Mouse (Mus musculus) mouse embryonic stem cell (cell line): ENCODE results near the gene Vps51.

Experiments used
- in situ Hi-C, 2 experiments: fragments of 300-500 bp; cut with MboI; formaldehyde crosslinking; loops; 1 replicate in 1 of 2; 3 replicates in 1 of 2; pipeline ENCODE4 v1.14.3; 2019 to 2020; ENCODE audit warnings: low sequenced_read_pairs in 2 of 2, low pct_unique_long_range_greater_than_20kb in 1 of 2, mixed read lengths in 1 of 2; ENCODE audit not compliant: unreplicated experiment in 1 of 2

Vps51 gene

GRCm38 (mm10) chr19:6085417-6085879, 8.4 kb upstream of the Vps51 start:
- in situ Hi-C loops, result no loop called here

GRCm38 (mm10) chr19:6084478-6085248, 7.6 kb upstream of the Vps51 start, which contains the start of the genes Zfpl1 and Cdca5:
Gene Zfpl1, minus strand, starts transcription at chr19:6084956.
Gene Cdca5, plus strand, starts transcription at chr19:6084983.
- in situ Hi-C loops, result no loop called here

- in situ Hi-C loops, result no loop called here
These were observed 5.1 kb upstream of the Vps51 start, which contains the start of gene Gm28374 for GRCm38 (mm10) chr19:6082156-6082555. Gene Gm28374, minus strand, starts transcription at chr19:6082256.

GRCm38 (mm10) chr19:6079983-6080480, 3.0 kb upstream of the Vps51 start, which contains the start of gene Tmem262:
Gene Tmem262, plus strand, starts transcription at chr19:6080033.
- in situ Hi-C loops, result no loop called here

- in situ Hi-C loops, result no loop called here
These were observed 3.1 kb downstream of the Vps51 start for GRCm38 (mm10) chr19:6073889-6074288.

- in situ Hi-C loops, result no loop called here
These were observed 5.8 kb downstream of the Vps51 start for GRCm38 (mm10) chr19:6071261-6071660.

GRCm38 (mm10) chr19:6070571-6071250, 6.3 kb downstream of the Vps51 start:
- in situ Hi-C loops, result no loop called here

- in situ Hi-C loops, result no loop called here
These were observed 7.2 kb downstream of the Vps51 start for GRCm38 (mm10) chr19:6069851-6070250.

GRCm38 (mm10) chr19:6068951-6069350, 8.1 kb downstream of the Vps51 start:
- in situ Hi-C loops, result no loop called here

GRCm38 (mm10) chr19:6067724-6068415, 9.2 kb downstream of the Vps51 start, which contains the start of gene Tm7sf2:
Gene Tm7sf2, minus strand, starts transcription at chr19:6068373.
- in situ Hi-C loops, result no loop called here

GRCm38 (mm10) chr19:6067011-6067723, 9.9 kb downstream of the Vps51 start:
- in situ Hi-C loops, result no loop called here

- in situ Hi-C loops, result no loop called here
These were observed 10.5 kb downstream of the Vps51 start for GRCm38 (mm10) chr19:6066571-6066970.

- in situ Hi-C loops, result no loop called here
These were observed 13.9 kb downstream of the Vps51 start for GRCm38 (mm10) chr19:6063081-6063480.

GRCm38 (mm10) chr19:6062418-6062817, 14.6 kb downstream of the Vps51 start:
- in situ Hi-C loops, result no loop called here

GRCm38 (mm10) chr19:6061641-6062302, 15.3 kb downstream of the Vps51 start:
- in situ Hi-C loops, result no loop called here

GRCm38 (mm10) chr19:6061021-6061533, 16.0 kb downstream of the Vps51 start, which contains the start of gene Znhit2:
Gene Znhit2, plus strand, starts transcription at chr19:6061192.
- in situ Hi-C loops, result no loop called here

- in situ Hi-C loops, result no loop called here
These were observed 18.1 kb downstream of the Vps51 start for GRCm38 (mm10) chr19:6058966-6059365.
